Mouse (Mus musculus): ENCODE measurements around the gene Phf20.

The Phf20 gene

DNA sequence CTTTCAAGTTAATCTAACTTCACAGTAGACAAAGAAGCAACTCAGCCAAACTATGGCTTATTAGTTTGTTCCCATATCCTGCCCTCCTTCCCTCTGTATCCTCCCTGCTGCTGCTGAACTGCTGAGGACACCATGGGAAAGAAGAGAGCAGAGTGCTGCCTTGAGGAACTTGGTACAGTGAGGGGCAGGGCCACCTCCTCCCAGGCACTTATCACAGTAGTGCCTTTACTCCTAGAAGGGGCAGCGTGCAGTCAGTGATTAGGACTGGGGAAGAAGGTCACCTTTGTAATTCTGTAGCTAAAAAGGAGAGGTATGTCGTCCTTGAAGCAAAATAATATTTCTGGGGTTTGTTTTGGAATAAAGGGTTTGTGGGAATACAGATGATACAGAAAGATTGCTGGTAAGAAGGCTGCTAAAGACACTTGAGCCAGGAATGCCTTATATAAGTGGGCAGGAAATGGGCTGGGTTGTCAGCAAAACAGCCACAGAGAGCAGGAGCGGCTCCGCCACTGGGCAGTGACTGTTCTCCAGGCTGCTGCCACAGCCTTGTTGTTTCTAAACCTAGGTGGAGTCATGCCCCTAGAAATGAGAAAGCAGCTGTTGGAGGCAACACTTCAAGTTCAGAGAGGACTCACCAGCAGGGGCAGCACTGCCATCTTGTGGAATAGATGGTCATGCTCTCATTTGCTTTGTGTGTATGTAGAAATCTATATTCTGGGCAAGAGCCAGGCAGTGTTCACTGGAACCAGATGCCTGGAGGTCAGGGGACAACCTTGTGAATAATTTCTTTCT, 82.2 kb downstream of the Phf20 start:
- peak; percentile 86 to 91 for DNase-seq

DNA sequence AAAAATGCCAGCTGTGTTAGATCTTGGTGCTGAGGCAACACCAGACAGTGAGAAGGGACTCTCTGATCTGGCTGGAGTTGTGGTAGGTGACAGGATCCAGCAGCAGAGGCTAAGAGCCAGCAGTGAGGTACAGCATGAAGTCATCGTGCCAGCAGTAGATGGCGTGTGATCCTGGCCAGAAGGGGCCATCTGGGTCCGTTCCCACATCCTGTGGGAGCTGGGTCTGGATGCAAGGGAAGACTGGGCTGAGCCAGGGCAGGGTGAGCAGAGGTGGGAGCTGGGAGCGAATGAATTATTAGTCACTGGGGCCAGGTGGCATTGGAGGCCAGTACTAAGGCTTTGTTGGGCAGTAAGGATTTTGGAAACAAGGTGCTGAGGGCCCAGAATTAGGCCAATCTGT, 85.0 kb downstream of the Phf20 start:
- DNase-seq: no peak

DNA sequence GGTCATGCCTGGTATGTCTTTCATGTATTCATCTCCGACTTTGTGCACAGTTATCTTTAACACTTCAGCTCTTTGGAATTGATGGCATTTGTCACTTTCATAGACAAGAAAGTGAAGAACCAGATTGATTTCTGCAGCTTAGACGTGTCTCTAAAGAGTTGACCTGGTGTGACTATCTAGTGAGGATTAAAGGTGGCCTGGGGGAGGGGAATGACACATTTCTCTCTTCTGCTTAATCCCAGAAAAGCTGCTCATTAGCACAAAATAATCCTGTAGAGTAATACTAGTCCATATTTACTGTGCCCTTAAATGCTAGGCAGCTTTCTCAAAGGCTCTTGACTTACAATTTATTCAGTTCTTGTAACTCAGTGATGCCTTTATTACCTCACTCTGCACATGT, 88.9 kb downstream of the Phf20 start:
- DNase-seq: no peak

DNA sequence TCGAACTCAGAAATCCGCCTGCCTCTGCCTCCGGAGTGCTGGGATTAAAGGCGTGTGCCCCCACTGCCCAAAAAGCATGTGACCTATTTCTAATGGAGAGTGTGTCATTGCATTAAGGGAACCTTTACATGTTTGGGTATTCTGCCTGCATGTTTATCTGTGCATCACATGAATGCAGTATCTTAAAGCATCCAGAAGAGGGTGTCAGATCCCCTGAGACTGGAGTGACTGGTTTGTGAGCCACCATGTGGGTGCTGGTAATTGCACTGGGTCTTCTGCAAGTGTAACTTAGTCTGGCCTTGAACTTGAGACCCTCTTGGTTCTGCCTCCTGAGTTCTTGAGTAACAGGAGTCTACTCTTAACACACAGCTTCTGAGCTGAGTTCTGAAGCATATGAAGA, 90.5 kb downstream of the Phf20 start:
- no peak for DNase-seq

DNA sequence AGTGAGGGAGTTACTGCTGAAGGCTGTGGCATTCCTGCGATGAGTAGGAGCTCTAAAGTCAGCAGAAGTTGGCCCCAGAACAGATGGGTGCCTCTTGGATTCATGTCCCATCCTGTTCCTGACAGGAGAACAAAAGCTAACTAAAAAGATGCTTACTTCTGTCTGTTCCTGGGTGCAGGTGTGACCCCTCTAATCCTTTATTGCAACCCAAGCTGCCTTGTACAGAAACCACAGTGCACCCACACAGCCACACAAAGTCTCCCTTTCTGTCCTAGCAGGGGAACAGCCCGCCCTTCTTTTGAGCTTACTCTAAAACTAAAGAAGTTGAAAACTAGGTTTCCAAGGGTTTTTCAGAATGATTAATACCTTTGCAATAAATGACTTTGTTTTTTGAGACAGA, 92.0 kb downstream of the Phf20 start:
- no peak for DNase-seq

DNA sequence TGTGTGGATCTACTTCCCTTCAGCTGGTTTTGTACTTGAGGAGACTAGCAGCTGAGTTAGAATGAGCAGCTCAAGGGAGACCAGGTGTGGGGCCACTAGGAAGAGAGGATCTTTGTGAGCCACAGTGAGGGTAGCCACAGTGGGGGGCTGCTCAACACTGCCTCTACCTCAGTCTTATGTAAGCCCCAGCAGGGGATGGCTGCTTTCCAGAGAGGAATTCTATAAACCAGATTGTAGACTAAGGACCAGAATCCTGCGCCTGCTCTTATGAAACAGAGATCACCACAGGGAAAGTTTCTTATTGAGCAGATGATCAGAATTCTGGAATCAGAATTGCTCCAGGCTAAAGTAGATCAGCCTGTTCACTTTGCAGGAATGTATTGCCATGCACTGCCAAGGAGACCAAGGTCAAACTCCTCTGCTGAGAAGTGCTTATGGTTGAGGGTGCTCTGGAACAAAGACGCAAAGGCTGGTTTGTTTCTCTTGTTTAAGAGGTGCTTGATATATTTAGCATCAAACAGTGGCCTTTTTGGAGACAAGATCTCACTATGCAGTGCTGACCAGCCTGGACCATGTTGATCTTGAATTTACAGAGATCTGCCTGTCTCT, 93.4 kb downstream of the Phf20 start:
- no peak for DNase-seq

DNA sequence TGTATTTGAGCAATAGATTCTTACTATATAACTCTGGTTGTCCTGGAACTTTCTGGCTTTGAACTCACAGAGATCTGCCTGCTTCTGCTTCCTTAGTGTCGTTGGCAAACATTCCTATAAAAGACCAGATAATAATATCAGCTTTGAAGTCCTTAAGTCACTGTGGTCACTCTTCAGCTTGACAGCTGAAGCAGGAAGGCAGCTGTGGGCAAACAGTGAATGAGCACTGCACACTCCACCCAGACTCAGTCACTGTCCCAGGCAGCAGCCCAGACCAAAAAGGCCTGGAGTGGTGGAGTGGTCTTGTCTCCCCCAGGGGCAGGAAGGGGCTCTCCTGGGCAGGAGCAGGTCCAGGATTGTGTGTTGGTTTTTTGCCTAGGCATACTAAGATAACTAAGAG, 95.7 kb downstream of the Phf20 start:
- no peak for DNase-seq

DNA sequence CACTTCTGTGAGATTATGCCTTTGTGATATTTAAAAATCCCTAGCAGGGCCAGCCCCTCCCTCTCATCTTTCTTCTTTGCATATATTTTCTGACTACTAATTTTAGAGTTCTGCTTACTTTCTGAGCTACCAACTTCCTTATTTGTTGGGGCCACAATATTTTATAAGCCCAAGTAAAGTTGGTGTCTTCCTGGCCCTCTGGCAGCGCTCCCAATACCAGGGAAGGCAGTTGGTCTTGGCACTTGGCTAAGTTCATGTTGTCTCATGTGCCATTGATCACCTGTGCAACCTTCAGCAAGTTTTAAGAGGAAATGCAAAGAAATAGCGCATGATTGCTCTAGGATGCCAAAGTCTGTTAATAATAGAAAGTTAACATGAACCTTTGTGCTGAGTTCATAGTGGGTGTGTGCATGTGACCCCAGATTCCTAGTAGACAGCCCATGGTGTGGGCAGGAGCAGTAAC, 99.4 kb downstream of the Phf20 start:
- no peak for DNase-seq

DNA sequence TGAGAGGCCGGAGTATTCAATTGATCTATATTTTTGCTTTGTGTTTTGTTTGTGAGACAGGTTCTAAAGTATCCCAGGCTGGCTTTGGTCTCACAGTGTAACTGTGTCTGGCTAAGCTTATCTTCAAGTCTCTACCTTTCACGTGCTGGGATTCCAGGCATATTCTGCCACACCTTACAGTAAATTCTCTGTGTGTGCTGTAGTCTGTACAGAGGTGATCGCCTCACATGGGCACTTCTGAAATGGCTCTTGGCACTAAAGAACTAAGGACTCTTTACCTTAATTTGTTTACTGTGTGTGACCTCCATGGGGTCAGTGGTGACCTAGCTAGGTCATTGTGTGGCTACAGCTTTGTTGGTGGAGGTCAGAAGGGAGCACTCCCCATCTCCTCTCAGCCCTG, 99.9 kb downstream of the Phf20 start:
- DNase-seq: no peak

DNA sequence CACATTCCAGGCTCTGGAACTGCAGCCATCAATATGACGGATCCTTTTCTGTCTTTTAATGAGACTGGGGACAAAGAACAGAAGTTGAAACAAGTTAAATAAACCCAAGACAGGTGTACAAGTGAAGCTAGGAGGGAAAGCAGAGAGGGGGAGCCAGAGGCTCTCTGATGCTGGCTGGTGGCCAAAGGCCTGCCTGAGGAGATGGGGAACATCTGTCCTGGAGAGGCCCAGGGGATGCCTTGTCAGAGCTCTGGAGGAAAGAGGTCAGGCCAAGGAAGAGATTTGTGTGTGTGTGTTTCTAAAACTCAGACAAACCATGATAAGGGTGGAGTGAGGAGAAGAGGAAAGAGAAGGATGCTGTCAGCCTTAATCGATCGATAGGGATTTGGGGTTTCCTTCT, 101.4 kb downstream of the Phf20 start:
- peak; percentile 76 to 82 for DNase-seq

DNA sequence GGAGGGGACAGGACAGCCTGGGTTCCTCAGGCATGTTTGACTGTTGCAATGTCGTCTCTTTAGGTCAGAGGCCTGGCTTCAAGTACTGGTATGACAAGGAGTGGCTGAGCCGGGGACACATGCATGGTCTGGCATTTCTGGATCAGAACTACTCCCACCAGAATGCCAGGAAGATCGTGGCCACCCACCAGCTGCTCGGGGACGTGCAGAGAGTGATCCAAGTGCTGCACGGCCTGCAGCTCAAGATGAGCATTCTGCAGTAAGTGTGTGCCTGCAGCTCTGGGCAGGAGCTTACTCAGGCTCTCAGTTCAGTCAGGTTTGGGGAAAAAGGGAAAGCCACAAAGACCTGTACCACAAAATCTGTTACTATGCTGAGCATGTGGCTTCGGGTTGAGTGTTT, 102.2 kb downstream of the Phf20 start:
- no peak for DNase-seq

DNA sequence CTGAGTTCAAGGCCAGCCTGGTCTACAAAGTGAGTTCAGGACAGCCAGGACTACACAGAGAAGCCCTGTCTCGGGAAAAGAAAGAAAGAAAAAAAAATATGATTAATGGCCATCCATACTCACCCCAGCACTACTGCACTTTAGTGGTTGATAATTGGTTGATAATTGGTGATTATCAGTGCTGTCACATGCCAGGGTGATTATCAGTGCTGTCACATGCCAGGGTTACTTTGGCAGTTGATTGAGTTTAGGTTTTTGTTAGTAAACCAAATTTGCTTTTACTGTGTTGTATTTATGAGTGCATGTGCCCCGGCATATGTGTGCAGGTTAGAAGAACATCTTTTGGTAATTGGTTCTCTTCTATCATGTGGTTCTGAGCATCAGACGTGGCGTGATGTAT, 105.8 kb downstream of the Phf20 start:
- DNase-seq: no peak

DNA sequence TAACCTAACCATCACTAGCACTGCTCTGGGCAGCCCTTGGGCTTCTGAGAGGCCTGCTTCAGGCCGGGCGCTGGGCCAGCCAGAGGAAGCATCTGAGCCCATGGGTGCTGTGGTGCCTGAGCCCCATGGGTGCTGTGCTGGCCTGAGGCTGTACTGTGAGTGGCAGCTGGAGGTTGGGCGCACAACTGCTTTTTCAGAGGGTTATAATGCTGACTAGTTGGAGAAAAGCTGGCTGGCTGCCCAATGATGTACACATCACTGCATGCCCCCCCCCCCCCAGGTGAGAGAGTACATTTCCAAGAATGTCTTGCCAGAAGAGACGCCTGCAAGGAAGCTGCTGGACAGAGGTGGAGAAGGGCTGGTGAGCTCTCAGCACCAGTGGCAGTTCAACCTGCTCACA, 108.1 kb downstream of the Phf20 start:
- peak; percentile 54 to 62 for DNase-seq

DNA sequence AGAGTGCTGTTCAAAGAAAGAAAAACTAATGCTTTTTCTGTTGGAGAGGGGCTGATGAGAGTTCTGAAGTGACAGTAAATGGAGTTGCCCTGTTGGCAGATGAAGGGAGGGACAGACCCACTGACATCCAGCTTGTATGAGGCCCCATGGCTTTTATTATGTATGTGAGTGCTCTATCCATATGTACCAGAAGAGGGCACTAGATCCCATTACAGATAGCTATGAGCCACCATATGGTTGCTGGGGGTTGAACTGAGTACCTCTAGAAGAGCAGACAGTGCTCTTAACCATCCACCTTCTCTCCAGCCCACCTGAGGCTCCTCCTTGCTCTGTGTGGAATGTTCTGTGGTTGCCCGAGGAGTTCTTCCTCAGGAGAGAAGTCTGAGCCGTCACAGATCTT, 109.6 kb downstream of the Phf20 start:
- no peak for DNase-seq

DNA sequence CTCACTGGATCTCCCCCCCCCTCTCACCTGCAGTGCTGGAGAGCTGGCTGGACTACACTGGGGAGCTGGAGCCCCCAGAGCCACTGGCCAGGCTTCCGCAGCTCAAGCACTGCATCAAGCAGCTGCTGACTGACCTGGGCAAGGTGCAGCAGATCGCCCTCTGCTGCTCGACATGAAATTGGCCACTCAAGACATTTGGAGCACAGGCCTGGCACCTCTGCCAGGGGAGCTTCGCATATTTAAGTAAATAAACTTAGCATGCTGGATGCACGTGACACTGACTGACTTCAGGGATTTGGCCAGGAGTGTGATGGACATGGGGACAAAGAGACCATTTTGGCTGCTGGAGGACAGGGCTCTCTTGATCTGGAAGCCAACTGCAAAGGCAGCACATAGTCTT, 111.0 kb downstream of the Phf20 start:
- DNase-seq: peak; percentile 33 to 58

DNA sequence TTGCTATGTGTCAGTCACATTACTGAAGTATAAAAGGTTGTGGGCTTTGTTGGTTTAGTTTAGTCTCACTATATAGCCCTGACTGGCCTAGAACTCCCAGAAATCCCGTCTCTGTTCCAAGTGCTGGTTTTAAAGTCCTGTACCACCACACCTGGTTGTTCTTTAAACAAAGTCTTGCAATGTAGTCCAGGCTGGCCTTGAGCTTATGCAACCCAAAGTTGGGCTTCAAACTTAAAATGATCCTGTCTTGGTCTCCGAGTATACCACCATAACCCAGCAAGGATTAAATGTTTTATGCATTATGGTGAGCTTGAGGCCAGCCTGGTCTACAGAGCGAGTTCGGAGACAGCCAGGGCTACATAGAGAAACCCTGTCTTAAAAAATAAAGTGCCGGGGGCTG, 113.7 kb downstream of the Phf20 start:
- DNase-seq: no peak

DNA sequence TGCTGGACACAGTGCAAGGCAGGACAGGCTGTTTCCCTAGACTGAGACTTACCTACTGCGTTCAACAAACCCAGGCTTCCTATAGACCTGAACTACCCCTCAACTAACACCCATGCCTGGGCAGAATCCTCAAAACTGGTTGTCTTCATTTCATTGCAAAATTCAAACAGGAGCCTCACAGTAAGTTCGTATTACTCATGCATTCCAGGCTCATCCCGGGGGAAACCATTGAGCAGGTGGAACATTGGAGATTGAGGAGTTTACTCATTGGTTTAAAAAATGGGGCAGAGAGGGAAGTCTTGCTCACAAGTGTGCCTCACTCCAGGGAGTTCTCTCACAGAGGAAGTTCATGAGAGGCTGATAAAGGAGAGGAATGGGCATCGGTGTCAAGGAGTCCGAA, 114.2 kb downstream of the Phf20 start:
- no peak for DNase-seq

DNA sequence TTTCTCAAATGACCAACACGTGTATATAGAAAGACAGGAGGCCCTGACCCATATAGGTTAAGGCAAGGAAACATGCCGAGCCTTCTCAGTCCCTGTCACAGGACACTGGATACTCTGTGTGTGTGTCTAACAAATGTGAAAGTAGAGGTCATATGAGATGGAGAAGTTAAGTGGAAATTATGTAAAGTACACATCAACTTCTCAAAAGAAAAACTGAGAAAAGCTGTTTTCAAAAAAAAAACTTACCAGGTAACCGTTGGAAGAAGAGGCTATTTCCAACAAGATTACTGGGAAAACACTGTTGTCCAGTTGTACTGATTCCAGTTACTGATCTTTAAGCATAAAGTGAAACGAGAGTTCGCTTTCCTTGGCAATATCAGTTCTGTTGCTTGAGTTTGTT, 114.7 kb downstream of the Phf20 start:
- no peak for DNase-seq

DNA sequence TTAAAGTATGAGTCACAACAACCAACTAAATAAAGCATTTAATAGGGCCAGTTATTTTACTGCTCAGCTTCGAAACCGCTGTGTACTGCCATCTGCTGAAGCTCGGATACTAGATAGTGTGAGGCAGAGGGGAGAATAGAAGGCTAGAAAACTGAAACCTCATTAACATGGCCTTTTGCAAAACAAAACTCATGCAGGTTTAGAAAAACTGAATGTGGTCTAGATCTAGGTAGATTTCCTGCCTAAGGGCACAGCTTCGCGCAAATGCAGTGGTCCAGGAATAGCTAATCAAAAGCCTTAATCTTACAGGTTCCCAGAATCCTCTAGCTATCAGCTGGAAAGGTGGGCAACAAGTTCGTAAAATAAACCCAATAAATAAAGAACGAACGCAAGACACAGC, 115.2 kb downstream of the Phf20 start:
- DNase-seq: no peak

DNA sequence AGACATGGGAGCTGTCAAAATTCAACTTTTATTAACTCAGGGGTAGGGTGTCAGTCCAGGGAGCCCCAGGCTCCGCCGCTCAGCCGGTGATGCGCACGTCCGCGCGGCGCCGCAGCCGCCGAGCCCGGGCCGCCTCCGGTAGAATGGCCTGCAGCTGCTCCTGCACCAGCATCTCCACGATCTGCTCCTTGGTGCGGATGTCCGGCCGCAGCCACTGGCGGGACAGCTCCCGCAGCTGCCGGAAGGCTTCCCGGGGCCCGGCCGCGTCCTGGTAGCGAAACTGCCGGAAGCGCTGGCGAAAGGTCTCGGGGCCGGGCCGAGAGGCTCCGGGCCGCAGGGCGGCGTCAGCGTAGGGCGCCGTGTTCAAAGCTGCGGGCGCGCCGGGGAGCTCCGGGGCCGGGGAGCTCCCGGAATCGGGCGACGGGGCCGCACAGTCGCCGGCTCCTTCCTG, 115.6 kb downstream of the Phf20 start:
- peak; percentile 77 to 86 for DNase-seq

DNA sequence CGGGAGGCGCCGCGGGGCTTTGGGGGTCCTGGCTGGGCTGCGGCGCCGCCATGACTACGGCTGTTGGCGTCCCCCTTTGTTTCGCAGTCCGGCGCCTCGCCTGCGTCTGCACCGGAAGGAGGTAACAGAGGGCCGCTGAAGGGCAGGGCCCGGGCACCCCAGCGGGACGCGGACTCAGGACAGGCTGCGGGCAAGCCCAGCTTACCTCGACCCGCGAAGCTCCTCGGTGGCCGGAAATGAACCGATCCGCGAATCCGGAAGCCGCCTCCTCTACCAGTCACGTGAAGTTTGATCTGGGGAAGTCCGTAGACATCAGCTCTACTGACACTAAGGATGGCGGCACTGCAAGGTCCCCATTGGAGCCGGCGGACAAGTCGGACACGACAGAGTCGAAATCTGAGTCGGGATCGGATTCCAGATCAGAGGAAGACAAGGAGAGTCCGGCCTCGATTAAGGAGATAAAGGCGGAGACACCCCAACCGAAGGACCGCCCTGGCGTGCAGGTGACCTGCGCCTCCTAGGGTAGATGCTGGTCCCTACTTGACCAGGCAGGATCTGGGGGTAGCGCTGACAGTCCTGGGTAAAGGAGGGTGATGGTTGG, 116.1 kb downstream of the Phf20 start, which contains the start of the genes Cnbd2 and Scand1:
Cnbd2 (plus strand) TSS at position 3 of the 601 bp plus-strand sequence.
Scand1 (minus strand) TSS at position 408 of the 601 bp plus-strand sequence.
- DNase-seq: peak; percentile 84 to 91

DNA sequence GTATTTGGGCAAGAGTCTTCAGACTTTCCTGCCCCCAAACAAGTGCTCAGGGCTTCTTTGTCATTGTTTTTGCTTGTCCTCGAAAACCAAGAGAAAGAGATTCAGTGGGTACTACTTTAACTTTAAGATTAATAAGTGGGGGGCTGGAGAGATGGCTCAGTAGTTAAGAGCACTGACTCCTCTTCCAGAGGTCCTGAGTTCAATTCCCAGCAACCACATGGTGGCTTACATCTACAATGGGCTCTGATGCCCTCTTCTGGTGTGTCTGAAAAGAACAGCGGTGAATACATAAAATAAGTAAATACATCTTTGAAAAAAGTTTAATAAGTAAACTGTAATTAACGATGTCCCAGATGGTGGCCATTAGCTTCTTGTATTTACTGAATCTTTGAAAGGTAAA, 116.9 kb downstream of the Phf20 start:
- no peak for DNase-seq

DNA sequence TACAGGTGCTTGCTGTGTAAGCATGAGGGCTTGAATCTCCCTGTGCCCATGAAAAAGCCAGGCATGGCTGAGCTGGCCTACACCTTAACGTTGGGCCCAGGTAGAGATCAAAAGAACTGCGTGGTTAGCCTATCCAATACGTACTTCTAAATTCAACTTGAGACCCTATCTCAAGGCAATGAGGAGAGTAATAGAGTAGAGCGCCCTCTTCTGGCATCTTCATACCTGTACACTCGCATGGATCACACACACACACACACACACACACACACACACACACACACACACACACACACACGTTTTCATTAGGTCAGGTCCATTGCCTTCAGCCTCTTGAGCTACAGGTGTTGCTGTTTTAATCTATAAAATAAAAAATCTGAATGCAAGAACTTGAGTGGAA, 118.5 kb downstream of the Phf20 start:
- DNase-seq: no peak

DNA sequence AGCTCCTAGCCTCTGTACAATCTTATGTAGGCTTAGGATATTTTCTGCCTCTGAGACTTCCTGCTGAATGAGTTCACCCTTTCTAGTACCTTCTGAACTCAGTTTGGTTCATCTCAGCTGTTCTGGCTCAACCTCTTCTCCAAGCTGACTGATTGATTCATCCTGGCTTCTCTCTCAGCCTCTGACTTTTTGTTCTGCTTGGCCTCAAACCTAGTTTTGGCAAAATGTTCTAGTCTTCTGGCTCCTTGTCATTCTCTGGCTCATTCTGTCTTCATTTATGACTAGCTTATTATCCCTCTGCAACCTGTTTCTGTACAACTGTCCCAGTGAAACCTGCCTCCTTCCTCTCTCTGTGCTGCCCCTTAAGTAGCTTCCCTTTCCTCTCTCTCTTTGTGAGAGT, 122.2 kb downstream of the Phf20 start:
- no peak for DNase-seq

Data from kidney, postnatal 4 days (tissue).